Mouse (Mus musculus): ENCODE data around the gene Carmil1. TPM values are rescaled to one million over a fixed set of nuclear protein-coding genes. Genes with fewer than 3 reads are reported as not detected.

Gene Carmil1
- polyA plus RNA-seq, 1 experiment from 2014 or later, result 51.7 TPM

GRCm38 (mm10) chr13:24199861-24200543 lies 80.6 kb downstream of the Carmil1 start:
- Histone ChIP-seq H3K9me3 (ENCODE audit: control insufficient read depth, low read length) (no peaks in the 10 kb centered on the region), H3K36me3 (ENCODE audit: control insufficient read depth, insufficient read depth, low read length) (no peaks in the 10 kb centered on the region), H3K4me2 (ENCODE audit: low read depth, low read length) (no peak overlapping the region), H3K27ac (ENCODE audit: low read length) (no peak overlapping the region), H3K4me3 (ENCODE audit: low read length) (no peak overlapping the region), H3K9ac (ENCODE audit: low read length) (no peak overlapping the region), H3K27me3 (ENCODE audit: control insufficient read depth, insufficient read depth, low read depth, low read length) (no peaks in the 10 kb centered on the region), H3K4me1 (replicated peaks; ENCODE audit: control insufficient read depth, insufficient read depth, low read length) (peaks cover 14% of the 10 kb centered on the region)
- WGBS, result 47% methylated on average over 7 of the region's 7 CpGs
- no peak for ATAC-seq (ENCODE audit: low read depth)

- H3K4me3 ChIP-seq (ENCODE audit: low read length), result no peak overlapping the region
- WGBS, result 73% methylated on average over 2 of the region's 2 CpGs
- H3K9me3 ChIP-seq (ENCODE audit: control insufficient read depth, low read length), result peaks cover 2% of the 10 kb centered on the region; the same call in 1 of the 2 replicates
- no peaks in the 10 kb centered on the region for H3K27me3 ChIP-seq (ENCODE audit: control insufficient read depth, insufficient read depth, low read depth, low read length)
- peaks cover 14% of the 10 kb centered on the region for H3K4me1 ChIP-seq (replicated peaks; ENCODE audit: control insufficient read depth, insufficient read depth, low read length)
- H3K9ac ChIP-seq (ENCODE audit: low read length), result no peak overlapping the region
- H3K36me3 ChIP-seq (ENCODE audit: control insufficient read depth, insufficient read depth, low read length), result no peaks in the 10 kb centered on the region
- ATAC-seq (ENCODE audit: low read depth), result peak; percentile 32; the same call in 1 of the 2 replicates
- H3K4me2 ChIP-seq (ENCODE audit: low read depth, low read length), result no peak overlapping the region
- H3K27ac ChIP-seq (ENCODE audit: low read length), result no peak overlapping the region
Observed at GRCm38 (mm10) chr13:24198396-24198924, 82.1 kb downstream of the Carmil1 start.

GRCm38 (mm10) chr13:24195371-24195770 lies 85.2 kb downstream of the Carmil1 start:
- Histone ChIP-seq H3K27me3 (ENCODE audit: control insufficient read depth, insufficient read depth, low read depth, low read length) (no peaks in the 10 kb centered on the region), H3K27ac (ENCODE audit: low read length) (no peak overlapping the region), H3K4me1 (replicated peaks; ENCODE audit: control insufficient read depth, insufficient read depth, low read length) (peaks cover 14% of the 10 kb centered on the region), H3K36me3 (ENCODE audit: control insufficient read depth, insufficient read depth, low read length) (no peaks in the 10 kb centered on the region), H3K4me3 (ENCODE audit: low read length) (no peak overlapping the region), H3K4me2 (ENCODE audit: low read depth, low read length) (no peak overlapping the region), H3K9ac (ENCODE audit: low read length) (no peak overlapping the region), H3K9me3 (ENCODE audit: control insufficient read depth, low read length) (peaks cover 2% of the 10 kb centered on the region; the same call in 1 of the 2 replicates)
- 71% methylated on average over 3 of the region's 3 CpGs for WGBS
- ATAC-seq (ENCODE audit: low read depth), result no peak

- Histone ChIP-seq H3K4me2 (ENCODE audit: low read depth, low read length) (no peak overlapping the region), H3K36me3 (ENCODE audit: control insufficient read depth, insufficient read depth, low read length) (no peaks in the 10 kb centered on the region), H3K27me3 (ENCODE audit: control insufficient read depth, insufficient read depth, low read depth, low read length) (no peaks in the 10 kb centered on the region), H3K4me1 (replicated peaks; ENCODE audit: control insufficient read depth, insufficient read depth, low read length) (peaks cover 1% of the 10 kb centered on the region), H3K9me3 (ENCODE audit: control insufficient read depth, low read length) (peaks cover 2% of the 10 kb centered on the region; the same call in 1 of the 2 replicates), H3K27ac (ENCODE audit: low read length) (no peak overlapping the region), H3K9ac (ENCODE audit: low read length) (no peak overlapping the region), H3K4me3 (ENCODE audit: low read length) (no peak overlapping the region)
- ATAC-seq (ENCODE audit: low read depth), result no peak
- WGBS, result 84% methylated on average over 5 of the region's 5 CpGs
Observed at GRCm38 (mm10) chr13:24194018-24194417, 86.6 kb downstream of the Carmil1 start.

GRCm38 (mm10) chr13:24190875-24191663 lies 89.5 kb downstream of the Carmil1 start:
- Histone ChIP-seq H3K27ac (ENCODE audit: low read length) (no peak overlapping the region), H3K4me1 (replicated peaks; ENCODE audit: control insufficient read depth, insufficient read depth, low read length) (no peaks in the 10 kb centered on the region; the same call in 1 of the 2 replicates), H3K9ac (ENCODE audit: low read length) (no peak overlapping the region), H3K4me3 (ENCODE audit: low read length) (no peak overlapping the region), H3K9me3 (ENCODE audit: control insufficient read depth, low read length) (peaks cover 2% of the 10 kb centered on the region; the same call in 1 of the 2 replicates), H3K36me3 (ENCODE audit: control insufficient read depth, insufficient read depth, low read length) (no peaks in the 10 kb centered on the region), H3K4me2 (ENCODE audit: low read depth, low read length) (no peak overlapping the region), H3K27me3 (ENCODE audit: control insufficient read depth, insufficient read depth, low read depth, low read length) (no peaks in the 10 kb centered on the region)
- WGBS, result 75% methylated on average over 9 of the region's 9 CpGs
- ATAC-seq (ENCODE audit: low read depth), result no peak

GRCm38 (mm10) chr13:24187026-24187425 lies 93.6 kb downstream of the Carmil1 start:
- no peaks in the 10 kb centered on the region for H3K27me3 ChIP-seq (ENCODE audit: control insufficient read depth, insufficient read depth, low read depth, low read length)
- no peaks in the 10 kb centered on the region for H3K36me3 ChIP-seq (ENCODE audit: control insufficient read depth, insufficient read depth, low read length)
- no peak for ATAC-seq (ENCODE audit: low read depth)
- 56% methylated on average over 2 of the region's 2 CpGs for WGBS
- no peak overlapping the region for H3K27ac ChIP-seq (ENCODE audit: low read length)
- peaks cover 17% of the 10 kb centered on the region for H3K4me1 ChIP-seq (replicated peaks; ENCODE audit: control insufficient read depth, insufficient read depth, low read length)
- no peak overlapping the region for H3K4me2 ChIP-seq (ENCODE audit: low read depth, low read length)
- no peak overlapping the region for H3K4me3 ChIP-seq (ENCODE audit: low read length)
- H3K9me3 ChIP-seq (ENCODE audit: control insufficient read depth, low read length), result no peaks in the 10 kb centered on the region
- H3K9ac ChIP-seq (ENCODE audit: low read length), result no peak overlapping the region

GRCm38 (mm10) chr13:24185641-24186040 lies 95.0 kb downstream of the Carmil1 start:
- ATAC-seq (ENCODE audit: low read depth), result 0 out of 2 replicates have a peak, but pooled peaks have one; percentile 35
- Histone ChIP-seq H3K36me3 (ENCODE audit: control insufficient read depth, insufficient read depth, low read length) (no peaks in the 10 kb centered on the region), H3K27ac (ENCODE audit: low read length) (no peak overlapping the region), H3K9me3 (ENCODE audit: control insufficient read depth, low read length) (no peaks in the 10 kb centered on the region), H3K4me3 (ENCODE audit: low read length) (no peak overlapping the region), H3K9ac (ENCODE audit: low read length) (no peak overlapping the region), H3K27me3 (ENCODE audit: control insufficient read depth, insufficient read depth, low read depth, low read length) (no peaks in the 10 kb centered on the region), H3K4me2 (ENCODE audit: low read depth, low read length) (no peak overlapping the region), H3K4me1 (replicated peaks; ENCODE audit: control insufficient read depth, insufficient read depth, low read length) (peaks cover 17% of the 10 kb centered on the region)
- WGBS, result 84% methylated on average over 3 of the region's 3 CpGs

GRCm38 (mm10) chr13:24182878-24183277 lies 97.7 kb downstream of the Carmil1 start:
- Histone ChIP-seq H3K4me1 (replicated peaks; ENCODE audit: control insufficient read depth, insufficient read depth, low read length) (peaks cover 18% of the 10 kb centered on the region), H3K27ac (ENCODE audit: low read length) (peak overlapping the region; percentile 25; the same call in 1 of the 2 replicates), H3K9me3 (ENCODE audit: control insufficient read depth, low read length) (no peaks in the 10 kb centered on the region), H3K9ac (ENCODE audit: low read length) (no peak overlapping the region), H3K36me3 (ENCODE audit: control insufficient read depth, insufficient read depth, low read length) (no peaks in the 10 kb centered on the region), H3K27me3 (ENCODE audit: control insufficient read depth, insufficient read depth, low read depth, low read length) (no peaks in the 10 kb centered on the region), H3K4me3 (ENCODE audit: low read length) (no peak overlapping the region), H3K4me2 (ENCODE audit: low read depth, low read length) (no peak overlapping the region)
- WGBS, result 30% methylated on average over 6 of the region's 6 CpGs
- peak; percentile 34; the same call in 1 of the 2 replicates for ATAC-seq (ENCODE audit: low read depth)

- no peaks in the 10 kb centered on the region for H3K27me3 ChIP-seq (ENCODE audit: control insufficient read depth, insufficient read depth, low read depth, low read length)
- peaks cover 11% of the 10 kb centered on the region for H3K4me1 ChIP-seq (replicated peaks; ENCODE audit: control insufficient read depth, insufficient read depth, low read length)
- no peak overlapping the region for H3K9ac ChIP-seq (ENCODE audit: low read length)
- ATAC-seq (ENCODE audit: low read depth), result no peak
- no peak overlapping the region for H3K4me2 ChIP-seq (ENCODE audit: low read depth, low read length)
- no peaks in the 10 kb centered on the region for H3K36me3 ChIP-seq (ENCODE audit: control insufficient read depth, insufficient read depth, low read length)
- H3K27ac ChIP-seq (ENCODE audit: low read length), result no peak overlapping the region
- 71% methylated on average over 10 of the region's 10 CpGs for WGBS
- no peaks in the 10 kb centered on the region for H3K9me3 ChIP-seq (ENCODE audit: control insufficient read depth, low read length)
- no peak overlapping the region for H3K4me3 ChIP-seq (ENCODE audit: low read length)
Observed at GRCm38 (mm10) chr13:24179538-24179937, 101.1 kb downstream of the Carmil1 start.

Measured in lung, embryonic 16.5 days (tissue).